Mouse (Mus musculus) CH12.LX (cell line): ENCODE results near the gene Dlgap3.

Experiments used
- CHD1 ChIP-seq: IDR thresholded peaks from 2 replicates; pipeline ENCODE4 v1.6.1; 2012; ENCODE audit warnings: low read depth, low read length, improper control_type of control experiment, inconsistent platforms
- CTCF ChIP-seq, 2 experiments: IDR thresholded peaks in 1 of 2; conservative IDR thresholded peaks in 1 of 2; 2 replicates each; pipeline ENCODE4 v1.5.1; 2011 to 2012; ENCODE audit warnings: low read depth in 2 of 2, low read length in 2 of 2, improper control_type of control experiment in 1 of 2, inconsistent platforms in 1 of 2, mild to moderate bottlenecking in 1 of 2, moderate library complexity in 1 of 2
- EP300 ChIP-seq: IDR thresholded peaks from 2 replicates; pipeline ENCODE4 v1.6.1; 2011; ENCODE audit warnings: low read length, improper control_type of control experiment
- ETS1 ChIP-seq: conservative IDR thresholded peaks from 2 replicates; pipeline ENCODE4 v1.6.1; 2012; ENCODE audit warnings: low read depth, mild to moderate bottlenecking, inconsistent platforms, low read length, improper control_type of control experiment, moderate library complexity
- GABPA ChIP-seq: IDR thresholded peaks from 2 replicates; pipeline ENCODE4 v1.6.1; 2012; ENCODE audit warnings: low read depth, low read length, improper control_type of control experiment, inconsistent platforms; ENCODE audit not compliant: insufficient replicate concordance
- MXI1 ChIP-seq: IDR thresholded peaks from 2 replicates; pipeline ENCODE4 v1.6.1; 2011; ENCODE audit warnings: mild to moderate bottlenecking, low read depth, low read length, improper control_type of control experiment
- POLR2A ChIP-seq: IDR thresholded peaks from 2 replicates; pipeline ENCODE4 v1.6.1; 2011; ENCODE audit warnings: low read depth, mild to moderate bottlenecking, improper control_type of control experiment, low read length
- TBP ChIP-seq: conservative IDR thresholded peaks from 2 replicates; pipeline ENCODE4 v1.6.1; 2011; ENCODE audit warnings: low read depth, low read length, improper control_type of control experiment
- TCF12 ChIP-seq: IDR thresholded peaks from 2 replicates; pipeline ENCODE4 v1.6.1; 2014; ENCODE audit warnings: low read depth, mild to moderate bottlenecking, inconsistent platforms, low read length, improper control_type of control experiment
- UBTF ChIP-seq: IDR thresholded peaks from 2 replicates; pipeline ENCODE4 v1.6.1; 2012; ENCODE audit warnings: low read depth, mild to moderate bottlenecking, inconsistent platforms, low read length, improper control_type of control experiment, moderate library complexity
- ZC3H11A ChIP-seq: IDR thresholded peaks from 2 replicates; pipeline ENCODE4 v1.6.1; 2012; ENCODE audit warnings: low read depth, mild to moderate bottlenecking, inconsistent platforms, low read length, improper control_type of control experiment

GRCm38 (mm10) chr4:127192704-127193103, 23.7 kb downstream of the Dlgap3 start:
- TF ChIP-seq UBTF (no peak), ZC3H11A (no peak), POLR2A (no peak), ETS1 (no peak), CHD1 (no peak), EP300 (no peak), TBP (no peak), CTCF (conservative IDR thresholded peaks at IDR 0.05 in 1 of 2, IDR thresholded peaks at IDR 0.05 in 1 of 2; ENCODE audit: low read depth in 2 of 2, low read length in 2 of 2) (no peak), GABPA (no peak), TCF12 (no peak), MXI1 (no peak)
